Mouse (Mus musculus): Measurements from ENCODE around the gene Ctnnd2.

GRCm38 (mm10) chr15:30686206-30687101 is 514.1 kb downstream of the Ctnnd2 start:
- TF ChIP-seq MYOG (IDR thresholded peaks at IDR 0.05; ENCODE audit: control insufficient read depth in 1 of 3, insufficient read depth in 1 of 3, insufficient read length in 2 of 3, low read depth in 2 of 3) (no peak), USF1 (IDR thresholded peaks at IDR 0.05; ENCODE audit: low read depth) (no peak), MAX (IDR thresholded peaks at IDR 0.05; ENCODE audit: low read depth) (no peak), SRF (IDR thresholded peaks at IDR 0.05; ENCODE audit: control insufficient read depth, insufficient read length, low read depth) (no peak), POLR2A (IDR thresholded peaks at IDR 0.05; ENCODE audit: insufficient read length, low read depth) (no peak), TCF12 (IDR thresholded peaks at IDR 0.05; ENCODE audit: insufficient read depth, poor library complexity, severe bottlenecking) (no peak), POLR2AphosphoS2 (IDR thresholded peaks at IDR 0.05; ENCODE audit: insufficient read length, low read depth) (no peak), CEBPB (IDR thresholded peaks at IDR 0.05; ENCODE audit: insufficient read depth, poor library complexity, severe bottlenecking) (no peak), E2F4 (IDR thresholded peaks at IDR 0.05; ENCODE audit: insufficient read depth) (no peak), MYOD1 (IDR thresholded peaks at IDR 0.05; ENCODE audit: control insufficient read depth in 1 of 3, insufficient read length in 2 of 3, low read depth in 2 of 3) (no peak), TCF3 (IDR thresholded peaks at IDR 0.05; ENCODE audit: insufficient read length, low read depth) (no peak), REST (IDR thresholded peaks at IDR 0.05; ENCODE audit: insufficient read depth, insufficient read length) (no peak)
